Mouse (Mus musculus) layer of hippocampus, postnatal 14 days (tissue): Measurements from ENCODE around the gene Selenoo. TPM values are rescaled to one million over a fixed set of nuclear protein-coding genes. Genes with fewer than 3 reads are reported as not detected.

ENCODE experiments used
- DNase-seq, 2 experiments: peaks; one replicate each; pipeline ENCODE4 v3.0.0; 2021 to 2022; ENCODE audit warnings: low spot score in 2 of 2, mixed read lengths in 1 of 2
- total RNA-seq, 2 experiments: library from RNA; stranded (reverse); gene quantifications; 2 replicates each; pipeline ENCODE4 v1.2.3; 2021

Selenoo gene
- total RNA-seq, 2 experiments from 2014 or later = 20.8 to 20.9 TPM

GRCm38 (mm10) chr15:89147895-89148294, 59.0 kb downstream of the Selenoo start:
- no peak for DNase-seq

- DNase-seq = no peak
Measured at GRCm38 (mm10) chr15:89148496-89149270, 59.8 kb downstream of the Selenoo start.

- DNase-seq = no peak
Measured at GRCm38 (mm10) chr15:89149271-89150040, 60.6 kb downstream of the Selenoo start, which contains the start of gene Mapk11. Gene Mapk11, minus strand, starts transcription at chr15:89149628.

Other genes with a start within 250 kb of the Selenoo start
- gene Pim3, start 226.9 kb upstream of the Selenoo start, total RNA-seq = 10 to 100 TPM; 40.8 to 48.4 TPM
- gene Ttll8, start 134.7 kb upstream of the Selenoo start, total RNA-seq = 1 to 10 TPM; 2.0 to 2.9 TPM
- gene Mlc1, start 110.1 kb upstream of the Selenoo start, total RNA-seq = 100 to 1,000 TPM; 132 to 137 TPM
- gene Mov10l1, start 106.2 kb upstream of the Selenoo start, total RNA-seq = not detected
- gene Panx2, start 29.4 kb upstream of the Selenoo start, total RNA-seq = 100 to 1,000 TPM; 131 to 143 TPM
- 10 to 100 TPM; 20.7 to 21.3 TPM for gene Trabd, start 14.0 kb upstream of the Selenoo start, total RNA-seq
- gene Tubgcp6, start 34.0 kb downstream of the Selenoo start, total RNA-seq = 10 to 100 TPM; 28.1 to 28.9 TPM
- 10 to 100 TPM; 14.6 to 14.9 TPM for gene Hdac10, start 39.6 kb downstream of the Selenoo start, total RNA-seq
- 1 to 10 TPM; 3.5 to 5.4 TPM for gene Mapk12, start 51.6 kb downstream of the Selenoo start, total RNA-seq
- 10 to 100 TPM; 23.2 to 24.9 TPM for gene Mapk11, start 60.5 kb downstream of the Selenoo start, total RNA-seq
- gene Plxnb2, start 91.7 kb downstream of the Selenoo start, total RNA-seq = 10 to 100 TPM; 60.1 to 74.0 TPM
- 10 to 100 TPM; 29.9 to 35.5 TPM for gene Dennd6b, start 107.4 kb downstream of the Selenoo start, total RNA-seq
- 100 to 1,000 TPM; 157 to 167 TPM for gene Ppp6r2, start 122.5 kb downstream of the Selenoo start, total RNA-seq
- gene Sbf1, start 226.2 kb downstream of the Selenoo start, total RNA-seq = 100 to 1,000 TPM; 248 to 274 TPM
- not detected for gene Adm2, start 233.6 kb downstream of the Selenoo start, total RNA-seq
- gene Miox, start 245.3 kb downstream of the Selenoo start, total RNA-seq = not detected